Mouse (Mus musculus): ENCODE data around the gene Gm12169. TPM values are rescaled to one million over a fixed set of nuclear protein-coding genes. Genes with fewer than 3 reads are reported as not detected.
"Not testable (repeated sequence)": the region's sequence is repeated elsewhere in the genome, so short reads cannot be mapped to it uniquely, and the experiment has no call there.

Gene Gm12169
- polyA plus RNA-seq (2015; fragmentation: Nextera tagmentation; extraction: Ambion mirVana): not detected in 2 replicates

DNA sequence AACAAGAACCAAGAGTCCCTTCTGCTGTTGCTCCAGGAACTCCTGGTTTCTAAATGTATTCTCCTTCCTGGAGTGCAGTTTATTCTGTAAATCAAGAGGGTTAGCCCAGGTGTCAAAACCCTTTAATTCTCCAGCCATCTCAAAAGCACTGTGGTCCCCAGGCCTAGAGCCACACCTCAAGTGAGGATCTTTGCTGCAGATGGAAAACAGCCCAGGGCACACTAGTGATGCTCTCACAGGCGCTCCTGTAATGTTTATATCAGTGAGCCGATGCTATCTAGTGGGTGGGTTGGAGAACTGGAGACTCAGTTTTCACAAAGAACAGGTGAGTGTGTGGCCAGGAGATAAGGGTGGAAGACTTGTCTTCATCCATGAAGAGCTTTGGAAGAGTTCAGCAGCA is at the start of gene Gm12169:
Gene Gm12169 (plus strand): TSS at position 301 of the 400 bp plus-strand sequence.
- ATAC-seq (ENCODE audit: borderline replicate concordance, extremely low read depth, low FRiP score, low TSS enrichment): no peak
- H3K9me3 ChIP-seq: no peaks in the 10 kb centered on the region
- H3K4me1 ChIP-seq: no peaks in the 10 kb centered on the region
- H3K27me3 ChIP-seq: no peaks in the 10 kb centered on the region
- no peak within 1 kb of the TSS for H3K27ac ChIP-seq
- H3K36me3 ChIP-seq: no peaks in the 10 kb centered on the region
- 78% methylated on average over 2 of the region's 2 CpGs for WGBS
- H3K4me2 ChIP-seq: no peak within 1 kb of the TSS
- H3K4me3 ChIP-seq: no peak within 1 kb of the TSS
- H3K9ac ChIP-seq: no peak within 1 kb of the TSS

DNA sequence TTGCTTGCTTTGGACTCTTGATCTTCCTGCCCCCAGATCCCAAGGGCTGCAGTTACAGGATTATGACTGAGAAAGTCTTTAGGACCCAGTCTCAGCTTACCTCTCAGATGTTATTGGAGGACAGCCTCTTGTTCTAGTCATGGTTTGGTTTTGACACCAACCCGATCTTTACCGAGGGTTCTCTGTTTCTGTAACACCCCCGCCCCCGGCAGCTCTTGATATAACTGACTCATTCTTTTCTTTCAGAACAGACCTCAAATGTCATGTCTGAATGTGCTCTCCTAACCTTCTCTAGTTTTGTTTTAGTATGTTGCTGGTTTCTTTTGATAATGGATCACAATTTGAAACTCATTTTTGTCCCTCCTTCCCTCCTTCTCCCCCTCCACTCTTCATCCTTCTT is 49.8 kb upstream of the Gm12169 start:
- no peaks in the 10 kb centered on the region for H3K9me3 ChIP-seq
- 84% methylated on average over 4 of the region's 4 CpGs for WGBS
- H3K4me2 ChIP-seq: no peak overlapping the region
- H3K36me3 ChIP-seq: no peaks in the 10 kb centered on the region
- no peak for ATAC-seq (ENCODE audit: borderline replicate concordance, extremely low read depth, low FRiP score, low TSS enrichment)
- no peaks in the 10 kb centered on the region for H3K4me1 ChIP-seq
- H3K27ac ChIP-seq: no peak overlapping the region
- no peak overlapping the region for H3K4me3 ChIP-seq
- no peaks in the 10 kb centered on the region for H3K27me3 ChIP-seq
- H3K9ac ChIP-seq: no peak overlapping the region

DNA sequence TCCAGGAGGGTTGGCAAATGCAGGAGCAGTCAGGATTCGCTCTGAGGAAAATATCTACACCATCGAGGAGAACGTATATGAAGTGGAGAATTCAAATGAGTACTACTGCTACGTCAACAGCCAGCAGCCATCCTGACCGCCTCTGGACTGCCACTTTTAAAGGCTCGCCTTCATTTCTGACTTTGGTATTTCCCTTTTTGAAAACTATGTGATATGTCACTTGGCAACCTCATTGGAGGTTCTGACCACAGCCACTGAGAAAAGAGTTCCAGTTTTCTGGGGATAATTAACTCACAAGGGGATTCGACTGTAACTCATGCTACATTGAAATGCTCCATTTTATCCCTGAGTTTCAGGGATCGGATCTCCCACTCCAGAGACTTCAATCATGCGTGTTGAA is 44.7 kb upstream of the Gm12169 start:
- no peak for ATAC-seq (ENCODE audit: borderline replicate concordance, extremely low read depth, low FRiP score, low TSS enrichment)
- Histone ChIP-seq H3K4me2 (no peak overlapping the region), H3K36me3 (no peaks in the 10 kb centered on the region), H3K27ac (no peak overlapping the region), H3K4me1 (no peaks in the 10 kb centered on the region), H3K4me3 (no peak overlapping the region), H3K27me3 (no peaks in the 10 kb centered on the region), H3K9me3 (no peaks in the 10 kb centered on the region), H3K9ac (no peak overlapping the region)
- WGBS: 68% methylated on average over 9 of the region's 9 CpGs

DNA sequence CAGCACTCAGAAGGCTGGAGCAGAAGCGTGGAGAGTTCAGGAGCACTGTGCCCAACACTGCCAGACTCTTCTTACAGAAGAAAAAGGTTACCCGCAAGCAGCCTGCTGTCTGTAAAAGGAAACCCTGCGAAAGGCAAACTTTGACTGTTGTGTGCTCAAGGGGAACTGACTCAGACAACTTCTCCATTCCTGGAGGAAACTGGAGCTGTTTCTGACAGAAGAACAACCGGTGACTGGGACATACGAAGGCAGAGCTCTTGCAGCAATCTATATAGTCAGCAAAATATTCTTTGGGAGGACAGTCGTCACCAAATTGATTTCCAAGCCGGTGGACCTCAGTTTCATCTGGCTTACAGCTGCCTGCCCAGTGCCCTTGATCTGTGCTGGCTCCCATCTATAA is 43.5 kb upstream of the Gm12169 start:
- Histone ChIP-seq H3K9me3 (no peaks in the 10 kb centered on the region), H3K36me3 (no peaks in the 10 kb centered on the region), H3K4me2 (no peak overlapping the region), H3K4me1 (no peaks in the 10 kb centered on the region), H3K27ac (no peak overlapping the region), H3K4me3 (no peak overlapping the region), H3K27me3 (no peaks in the 10 kb centered on the region), H3K9ac (no peak overlapping the region)
- 70% methylated on average over 7 of the region's 7 CpGs for whole genome bisulfite sequencing
- no peak for ATAC-seq (ENCODE audit: borderline replicate concordance, extremely low read depth, low FRiP score, low TSS enrichment)

DNA sequence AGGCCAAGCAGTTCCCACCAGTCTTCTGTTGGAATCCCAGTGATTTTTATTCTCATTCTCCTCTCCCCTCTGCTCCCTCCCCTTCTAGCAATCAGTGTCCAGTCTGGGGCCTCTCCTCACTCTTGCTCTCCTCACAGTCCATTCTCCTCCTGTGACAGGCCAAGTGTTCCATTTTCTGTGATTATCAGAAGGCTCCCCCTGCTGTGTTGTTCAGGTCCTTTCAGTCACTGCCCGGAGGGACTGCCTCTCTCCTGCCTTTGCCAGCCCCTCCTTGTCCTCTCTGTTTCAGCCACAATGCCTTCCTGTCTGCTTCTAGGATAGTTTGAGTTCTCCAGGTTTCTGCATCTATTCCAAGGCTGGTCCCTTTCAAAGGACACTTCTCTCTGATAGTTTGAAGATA is 35.8 kb upstream of the Gm12169 start:
- ATAC-seq (ENCODE audit: borderline replicate concordance, extremely low read depth, low FRiP score, low TSS enrichment): no peak
- Histone ChIP-seq H3K27ac (no peak overlapping the region), H3K4me1 (no peaks in the 10 kb centered on the region), H3K9me3 (no peaks in the 10 kb centered on the region), H3K9ac (no peak overlapping the region), H3K4me3 (no peak overlapping the region), H3K36me3 (no peaks in the 10 kb centered on the region), H3K4me2 (no peak overlapping the region), H3K27me3 (no peaks in the 10 kb centered on the region)
- WGBS: 26% methylated on average over 1 of the region's 1 CpGs

DNA sequence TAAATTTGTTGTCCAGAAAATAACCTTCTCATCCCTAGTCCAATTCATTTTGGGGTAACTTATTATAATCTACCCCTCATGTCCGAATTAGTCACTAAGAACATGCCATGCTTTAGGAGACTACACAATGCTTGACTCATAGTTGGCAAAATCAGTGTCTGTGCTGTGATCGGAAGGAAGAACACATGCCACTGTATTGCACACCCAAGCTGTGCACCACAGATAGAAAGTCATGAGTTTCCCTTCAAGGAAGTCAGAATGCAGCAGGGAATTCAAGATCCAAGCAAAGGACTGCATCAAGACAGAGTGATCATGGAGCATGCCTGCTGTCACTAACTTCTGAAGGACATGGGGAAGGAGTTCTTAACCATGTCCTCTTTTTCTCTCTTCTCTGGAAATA is 35.4 kb upstream of the Gm12169 start:
- Histone ChIP-seq H3K9ac (no peak overlapping the region), H3K4me3 (no peak overlapping the region), H3K27ac (no peak overlapping the region), H3K36me3 (no peaks in the 10 kb centered on the region), H3K4me2 (no peak overlapping the region), H3K9me3 (no peaks in the 10 kb centered on the region), H3K4me1 (no peaks in the 10 kb centered on the region), H3K27me3 (no peaks in the 10 kb centered on the region)
- ATAC-seq (ENCODE audit: borderline replicate concordance, extremely low read depth, low FRiP score, low TSS enrichment): no peak
- WGBS: 77% methylated on average over 2 of the region's 2 CpGs

DNA sequence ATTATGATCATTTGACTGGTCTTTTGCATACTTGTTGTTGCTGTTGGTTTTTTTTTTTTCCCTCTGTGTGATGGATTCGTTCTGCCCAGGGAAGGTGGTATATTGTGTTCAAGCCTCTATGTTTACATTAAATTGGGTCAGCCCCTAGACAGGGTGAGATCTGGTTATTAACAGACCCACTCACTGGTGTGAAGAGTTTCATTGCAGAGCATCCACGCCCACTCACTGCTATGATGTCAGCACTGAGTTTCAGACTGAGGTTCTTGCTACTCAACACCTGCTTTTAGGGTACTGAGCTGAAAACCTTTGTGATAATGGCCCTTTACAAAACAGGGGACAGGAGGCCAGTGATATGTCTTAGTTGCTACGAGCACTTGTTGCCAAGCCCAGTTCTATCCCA is 16.9 kb upstream of the Gm12169 start:
- no peak overlapping the region for H3K27ac ChIP-seq
- no peaks in the 10 kb centered on the region for H3K36me3 ChIP-seq
- no peak overlapping the region for H3K4me3 ChIP-seq
- ATAC-seq (ENCODE audit: borderline replicate concordance, extremely low read depth, low FRiP score, low TSS enrichment): no peak
- WGBS: 64% methylated on average over 3 of the region's 3 CpGs
- H3K9me3 ChIP-seq: no peaks in the 10 kb centered on the region
- no peak overlapping the region for H3K4me2 ChIP-seq
- H3K4me1 ChIP-seq: no peaks in the 10 kb centered on the region
- no peak overlapping the region for H3K9ac ChIP-seq
- no peaks in the 10 kb centered on the region for H3K27me3 ChIP-seq

DNA sequence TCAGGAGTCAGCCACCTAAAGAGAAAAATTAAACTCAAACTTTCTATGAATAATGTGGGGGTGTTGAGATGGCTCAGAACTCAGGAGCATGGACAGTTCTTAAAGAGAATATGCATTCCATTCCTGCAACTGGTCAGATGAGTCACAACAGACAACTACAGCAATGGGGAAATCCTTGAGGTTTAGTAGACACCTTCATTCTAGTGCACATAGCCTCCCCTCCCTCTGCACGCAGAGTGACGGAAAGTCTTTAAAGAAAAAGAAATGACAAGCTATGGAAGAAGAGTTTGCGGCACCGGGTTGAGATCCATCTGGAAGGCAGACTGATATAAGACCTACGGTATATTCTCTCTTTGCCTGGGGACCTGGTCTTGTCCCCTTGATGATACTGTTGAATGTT is 14.1 kb upstream of the Gm12169 start:
- ATAC-seq (ENCODE audit: borderline replicate concordance, extremely low read depth, low FRiP score, low TSS enrichment): no peak
- Histone ChIP-seq H3K9ac (no peak overlapping the region), H3K9me3 (no peaks in the 10 kb centered on the region), H3K4me2 (no peak overlapping the region), H3K27me3 (no peaks in the 10 kb centered on the region), H3K4me3 (no peak overlapping the region), H3K4me1 (no peaks in the 10 kb centered on the region), H3K36me3 (no peaks in the 10 kb centered on the region), H3K27ac (no peak overlapping the region)
- WGBS: 94% methylated on average over 5 of the region's 5 CpGs

DNA sequence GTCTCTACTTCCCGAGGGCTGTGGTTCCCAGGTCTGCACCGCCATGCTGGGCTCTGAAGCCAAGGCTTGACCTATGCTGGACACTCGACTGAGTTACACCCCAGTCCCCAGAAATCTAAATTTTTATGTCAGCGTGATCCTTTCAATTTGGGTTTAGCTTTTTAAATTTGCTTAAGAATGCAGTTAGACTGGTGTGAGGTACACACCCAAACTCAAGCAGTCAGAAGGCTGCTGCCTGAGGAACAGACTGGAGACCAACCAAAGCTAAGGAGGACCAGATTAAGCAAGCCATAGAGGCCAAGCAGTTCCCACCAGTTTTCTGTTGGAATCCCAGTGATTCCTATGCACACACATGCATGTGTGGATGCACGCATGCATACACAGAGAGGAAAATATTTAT is 2.7 kb upstream of the Gm12169 start:
- H3K4me1 ChIP-seq; H3K4me2 ChIP-seq; H3K4me3 ChIP-seq; H3K27me3 ChIP-seq; ATAC-seq (ENCODE audit: borderline replicate concordance, extremely low read depth, low FRiP score, low TSS enrichment); H3K9ac ChIP-seq; H3K9me3 ChIP-seq; H3K27ac ChIP-seq; H3K36me3 ChIP-seq: not testable (repeated sequence)
- 82% methylated on average over 5 of the region's 5 CpGs for WGBS

DNA sequence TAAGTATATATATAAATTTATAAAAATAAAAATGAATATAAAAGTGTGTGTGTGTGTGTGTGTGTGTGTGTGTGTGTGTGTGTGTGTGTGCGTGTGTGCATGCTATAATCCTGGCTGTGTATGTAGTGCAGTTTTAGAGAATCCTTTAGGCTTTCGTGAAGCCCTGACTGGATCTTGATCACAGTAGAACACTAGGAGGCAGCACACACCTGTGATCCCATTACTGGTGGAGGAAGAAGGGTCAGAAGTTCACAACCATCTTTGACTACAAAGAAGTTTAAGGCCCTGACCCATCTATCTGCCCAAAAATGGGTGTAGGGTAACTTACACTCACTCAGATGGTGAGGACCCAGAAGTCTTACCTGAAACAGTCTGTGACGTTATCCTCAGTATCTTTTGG is 1.3 kb upstream of the Gm12169 start:
- 71% methylated on average over 3 of the region's 3 CpGs for WGBS
- Histone ChIP-seq H3K36me3 (no peaks in the 10 kb centered on the region), H3K4me2 (no peak overlapping the region), H3K27ac (no peak overlapping the region), H3K27me3 (no peaks in the 10 kb centered on the region), H3K4me1 (no peaks in the 10 kb centered on the region), H3K9me3 (no peaks in the 10 kb centered on the region), H3K4me3 (no peak overlapping the region), H3K9ac (no peak overlapping the region)
- ATAC-seq (ENCODE audit: borderline replicate concordance, extremely low read depth, low FRiP score, low TSS enrichment): no peak

DNA sequence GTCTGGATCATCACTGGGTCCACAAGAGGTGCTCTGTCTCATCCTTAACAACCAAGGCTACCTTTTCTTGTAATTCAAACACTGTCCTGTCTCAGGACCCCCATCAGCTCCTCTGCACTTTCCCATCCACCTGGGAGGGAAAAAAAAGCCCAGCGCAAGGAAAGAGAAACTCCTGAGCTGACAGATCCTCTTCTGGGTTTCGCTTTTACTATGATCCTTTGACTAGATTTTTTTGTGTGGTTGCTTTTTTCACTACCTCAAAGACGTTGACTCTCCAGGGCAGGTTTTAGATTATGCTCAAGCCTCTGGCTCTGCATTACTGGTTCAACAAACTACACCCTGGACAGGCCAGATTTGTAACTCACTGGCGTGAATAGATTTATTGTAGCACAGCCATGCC is 6.1 kb downstream of the Gm12169 start:
- H3K4me1 ChIP-seq: no peaks in the 10 kb centered on the region
- no peaks in the 10 kb centered on the region for H3K27me3 ChIP-seq
- H3K4me3 ChIP-seq: no peak overlapping the region
- ATAC-seq (ENCODE audit: borderline replicate concordance, extremely low read depth, low FRiP score, low TSS enrichment): no peak
- H3K27ac ChIP-seq: no peak overlapping the region
- H3K4me2 ChIP-seq: no peak overlapping the region
- H3K9me3 ChIP-seq: no peaks in the 10 kb centered on the region
- H3K9ac ChIP-seq: no peak overlapping the region
- H3K36me3 ChIP-seq: no peaks in the 10 kb centered on the region
- 52% methylated on average over 4 of the region's 4 CpGs for WGBS

DNA sequence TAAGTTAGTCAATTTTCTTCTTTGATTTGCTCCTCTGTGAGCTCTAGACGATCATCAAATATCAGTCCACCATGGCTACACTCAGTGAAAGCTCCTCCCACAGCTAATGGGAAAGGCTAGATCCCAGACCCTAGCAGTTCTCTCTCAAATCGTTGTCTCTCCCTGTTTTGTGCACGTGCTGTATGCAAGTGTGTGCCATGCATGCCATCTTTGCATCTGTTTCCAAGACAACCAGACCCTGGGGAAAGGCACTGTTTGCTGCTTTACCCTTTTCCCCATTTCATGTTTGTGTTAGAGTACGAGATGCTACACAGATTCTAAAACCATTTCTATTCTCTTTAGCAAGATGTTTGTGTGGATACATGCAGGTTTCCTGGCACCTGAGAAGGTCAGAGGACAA is 13.0 kb downstream of the Gm12169 start:
- H3K4me1 ChIP-seq: no peaks in the 10 kb centered on the region
- no peak overlapping the region for H3K4me3 ChIP-seq
- WGBS: 70% methylated on average over 4 of the region's 4 CpGs
- H3K27ac ChIP-seq: no peak overlapping the region
- ATAC-seq (ENCODE audit: borderline replicate concordance, extremely low read depth, low FRiP score, low TSS enrichment): no peak
- H3K9me3 ChIP-seq: no peaks in the 10 kb centered on the region
- no peaks in the 10 kb centered on the region for H3K36me3 ChIP-seq
- H3K4me2 ChIP-seq: no peak overlapping the region
- H3K27me3 ChIP-seq: no peaks in the 10 kb centered on the region
- no peak overlapping the region for H3K9ac ChIP-seq

DNA sequence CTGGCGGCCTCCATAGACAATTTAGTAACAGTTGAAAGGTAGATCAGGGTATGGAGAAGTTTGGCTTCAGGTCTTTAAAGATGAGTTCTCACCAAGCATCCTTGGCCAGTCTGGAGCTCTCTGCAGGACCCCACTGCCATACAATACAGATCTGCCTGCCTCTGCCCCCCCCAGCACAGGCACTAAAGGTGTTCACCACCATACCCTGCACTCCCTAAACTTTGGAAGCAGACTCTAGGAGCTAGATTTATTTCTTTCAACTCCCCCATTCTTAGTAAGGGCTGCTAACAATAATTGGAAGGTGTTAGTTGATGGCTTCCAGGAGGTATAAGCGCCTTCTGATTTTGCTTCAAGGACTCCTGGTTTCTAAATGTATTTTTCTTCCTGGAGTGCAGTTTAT is 19.5 kb downstream of the Gm12169 start:
- H3K4me1 ChIP-seq: no peaks in the 10 kb centered on the region
- H3K27ac ChIP-seq: no peak overlapping the region
- ATAC-seq (ENCODE audit: borderline replicate concordance, extremely low read depth, low FRiP score, low TSS enrichment): no peak
- no peaks in the 10 kb centered on the region for H3K36me3 ChIP-seq
- no peak overlapping the region for H3K4me2 ChIP-seq
- H3K9ac ChIP-seq: no peak overlapping the region
- 73% methylated on average over 2 of the region's 2 CpGs for WGBS
- no peak overlapping the region for H3K4me3 ChIP-seq
- no peaks in the 10 kb centered on the region for H3K27me3 ChIP-seq
- no peaks in the 10 kb centered on the region for H3K9me3 ChIP-seq
